Mouse (Mus musculus): ENCODE measurements around the gene Hacd2.

GRCm38 (mm10) chr16:35018470-35018974 lies 3.7 kb upstream of the Hacd2 start:
- no peak for TF ChIP-seq CTCF (IDR thresholded peaks at IDR 0.05; ENCODE audit: low read depth, low read length)
- TF ChIP-seq POLR2A (IDR thresholded peaks at IDR 0.05; ENCODE audit: insufficient read depth, low read length), result no peak

Measured in ES-Bruce4 (cell line).